In the genomic region with DNA sequence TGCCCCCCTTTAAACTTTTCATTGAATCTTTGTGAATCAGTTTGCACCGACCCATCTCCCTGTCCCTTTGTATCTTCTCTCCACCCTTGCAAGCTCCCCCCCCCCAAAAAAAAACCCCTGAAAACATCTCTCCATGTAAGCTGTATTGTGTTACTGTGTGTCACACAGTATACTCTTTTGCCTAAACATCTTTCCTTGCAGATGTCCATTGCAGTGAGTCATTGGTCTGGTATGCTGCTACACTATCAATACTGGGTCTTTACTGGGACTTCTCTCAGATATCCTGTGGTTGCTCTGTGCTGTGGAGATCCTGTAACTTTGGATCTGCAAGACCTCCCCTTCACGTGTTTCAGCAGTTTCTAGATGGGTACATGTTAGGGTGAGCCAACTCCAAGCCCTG, we compare ENCODE assay signal across 26 mouse cellular contexts. TPM values are rescaled to one million over a fixed set of nuclear protein-coding genes. Genes with fewer than 3 reads are reported as not detected.
DNase-seq lines count a peak whose midpoint lies in the region; ATAC-seq and TF ChIP-seq lines count a peak whose summit lies in the region.
"Had no signal": no experiment of that assay in that cellular context is flagged by ENCODE, and none has a peak within 500 bp of the region (broad histone marks: within the 10 kb centered on the region; RNA-seq: fewer than 3 reads in every experiment).

No protein-coding gene starts in this region.

- 0 out of 2 replicates have a peak, but pooled peaks cover 2% of the 10 kb centered on the region for H3K9me3 ChIP-seq in heart, embryonic 16.5 days (replicated peaks; ENCODE audit: control insufficient read depth, low read length)
- no peaks in the 10 kb centered on the region for H3K9me3 ChIP-seq in liver, postnatal 0 days (ENCODE audit: low read length)
- H3K9me3 ChIP-seq: embryonic facial prominence, embryonic 10.5 days; embryonic facial prominence, embryonic 13.5 days; forebrain, embryonic 13.5 days; heart, embryonic 10.5 days; hindbrain, embryonic 13.5 days; intestine, embryonic 15.5 days had no signal

- H3K36me3 ChIP-seq in heart, embryonic 16.5 days (ENCODE audit: control insufficient read depth, insufficient read depth) = peaks cover 20% of the 10 kb centered on the region
- H3K36me3 ChIP-seq in liver, postnatal 0 days (replicated peaks; ENCODE audit: insufficient read depth, low read length) = peaks cover 13% of the 10 kb centered on the region; the same call in 1 of the 2 replicates

- TF ChIP-seq CTCF in liver, postnatal 0 days (IDR thresholded peaks at IDR 0.05; ENCODE audit: low read depth) = no peak

- no peaks in the 10 kb centered on the region for H3K27me3 ChIP-seq in heart, embryonic 16.5 days (ENCODE audit: control insufficient read depth, insufficient read depth, low read length)
- no peaks in the 10 kb centered on the region for H3K27me3 ChIP-seq in liver, postnatal 0 days (ENCODE audit: insufficient read depth, low read length)
- H3K27me3 ChIP-seq: embryonic facial prominence, embryonic 13.5 days; forebrain, embryonic 13.5 days; hindbrain, embryonic 13.5 days; intestine, embryonic 15.5 days had no signal

- ATAC-seq in heart, embryonic 16.5 days (replicated peaks; ENCODE audit: extremely low read depth, insufficient read depth, low FRiP score) = 0 out of 2 replicates have a peak, but pooled peaks have one; percentile 23
- no peak for ATAC-seq in liver, postnatal 0 days
- ATAC-seq: forebrain, embryonic 13.5 days; forebrain, embryonic 16.5 days; hindbrain, embryonic 16.5 days; intestine, embryonic 15.5 days had no signal

- TF ChIP-seq EP300 in liver, postnatal 0 days (IDR thresholded peaks at IDR 0.05; ENCODE audit: low read depth) = no peak

- no peak overlapping the region for H3K4me2 ChIP-seq in heart, embryonic 16.5 days (ENCODE audit: low read depth, low read length)
- no peak overlapping the region for H3K4me2 ChIP-seq in liver, postnatal 0 days (ENCODE audit: low read depth, low read length)
- H3K4me2 ChIP-seq: embryonic facial prominence, embryonic 13.5 days; forebrain, embryonic 13.5 days; hindbrain, embryonic 13.5 days; intestine, embryonic 15.5 days had no signal

- H3K4me1 ChIP-seq in heart, embryonic 16.5 days (ENCODE audit: control insufficient read depth, insufficient read depth, low read length) = peaks cover 24% of the 10 kb centered on the region
- H3K4me1 ChIP-seq in liver, postnatal 0 days (ENCODE audit: insufficient read depth) = peaks cover 8% of the 10 kb centered on the region

- no peak overlapping the region for H3K4me3 ChIP-seq in heart, embryonic 16.5 days (ENCODE audit: low read length)
- no peak overlapping the region for H3K4me3 ChIP-seq in liver, postnatal 0 days (ENCODE audit: low read depth, low read length)
- H3K4me3 ChIP-seq: embryonic facial prominence, embryonic 10.5 days; embryonic facial prominence, embryonic 13.5 days; erythroblast, embryonic 14.5 days; forebrain, embryonic 13.5 days; heart, embryonic 10.5 days; hindbrain, embryonic 10.5 days; hindbrain, embryonic 13.5 days; intestine, embryonic 15.5 days had no signal

- H3K27ac ChIP-seq in heart, embryonic 16.5 days (ENCODE audit: low read length) = no peak overlapping the region
- no peak overlapping the region for H3K27ac ChIP-seq in liver, postnatal 0 days (ENCODE audit: low read depth)
- H3K27ac ChIP-seq: embryonic facial prominence, embryonic 10.5 days; embryonic facial prominence, embryonic 13.5 days; forebrain, embryonic 13.5 days; heart, embryonic 10.5 days; hindbrain, embryonic 10.5 days; hindbrain, embryonic 13.5 days; intestine, embryonic 15.5 days had no signal

- H3K9ac ChIP-seq in heart, embryonic 16.5 days (ENCODE audit: low read length) = no peak overlapping the region
- H3K9ac ChIP-seq in liver, postnatal 0 days (replicated peaks) = no peak overlapping the region
- H3K9ac ChIP-seq: embryonic facial prominence, embryonic 13.5 days; forebrain, embryonic 13.5 days; hindbrain, embryonic 13.5 days; intestine, embryonic 15.5 days had no signal

- 45% methylated on average over 2 of the region's 2 CpGs for WGBS in heart, embryonic 16.5 days
- 84% methylated on average over 2 of the region's 2 CpGs for WGBS in liver, postnatal 0 days (ENCODE audit: insufficient replicate concordance)

- no peak for DNase-seq in heart, adult 9 months (ENCODE audit: low spot score in 2 of 2)
- DNase-seq in 3T3-L1 (ENCODE audit: low read depth, low spot score) = peak; percentile 80
- DNase-seq in Muller cell, postnatal 12 days (ENCODE audit: inconsistent ontology term) = peak; percentile 66
- DNase-seq in adrenal gland, postnatal 36 days = no peak
- DNase-seq in liver, postnatal 0 days = no peak
- DNase-seq: adrenal gland, adult 2 months; adrenal gland, postnatal 14 days; cerebellum, adult 11-12 months; cerebellum, adult 8-10 months; cerebellum, postnatal 10 days; cerebellum, postnatal 36 days; embryo, embryonic 11 days; gastrocnemius, postnatal 10 days; gastrocnemius, postnatal 36 days; kidney, adult 2 months had no signal

RNA-seq across cellular contexts. Expression of gene Chsy1, which starts 21.0 kb away (rescaled TPM):
- polyA plus RNA-seq in heart, embryonic 16.5 days (2015; fragmentation: Nextera tagmentation; extraction: Ambion mirVana) = 10.8 and 11.5 TPM in 2 replicates
- total RNA-seq in adrenal gland, postnatal 36 days (2021) = 10 to 100 TPM; 15.0 to 18.5 TPM
- 3.9 and 5.0 TPM in 2 replicates for polyA plus RNA-seq in liver, postnatal 0 days (2015; fragmentation: Nextera tagmentation; extraction: Ambion mirVana)

RNA-seq across cellular contexts. Expression of gene Selenos, which starts 50.8 kb away (rescaled TPM):
- 67.0 and 75.8 TPM in 2 replicates for polyA plus RNA-seq in heart, embryonic 16.5 days (2015; fragmentation: Nextera tagmentation; extraction: Ambion mirVana)
- total RNA-seq in adrenal gland, postnatal 36 days (2021) = 100 to 1,000 TPM; 110 to 117 TPM
- polyA plus RNA-seq in liver, postnatal 0 days (2015; fragmentation: Nextera tagmentation; extraction: Ambion mirVana) = 103 and 120 TPM in 2 replicates

Comparison
In these comparisons a context has a peak if more than half of its experiments do, and no peak if none do; other contexts are left out.
1. DNase-seq: peak in 3T3-L1 (single experiment) and Muller cell, postnatal 12 days (single experiment); none in heart, adult 9 months (0 of 2), adrenal gland, postnatal 36 days (0 of 2) and liver, postnatal 0 days (single experiment).